Mouse (Mus musculus) MN1 (cell line): ENCODE data around the gene Vegfa.

Experiments used
- DNase-seq: peaks from one replicate; pipeline ENCODE4 v3.0.0-alpha.2; 2016; ENCODE audit warnings: low spot score

The Vegfa gene

DNA sequence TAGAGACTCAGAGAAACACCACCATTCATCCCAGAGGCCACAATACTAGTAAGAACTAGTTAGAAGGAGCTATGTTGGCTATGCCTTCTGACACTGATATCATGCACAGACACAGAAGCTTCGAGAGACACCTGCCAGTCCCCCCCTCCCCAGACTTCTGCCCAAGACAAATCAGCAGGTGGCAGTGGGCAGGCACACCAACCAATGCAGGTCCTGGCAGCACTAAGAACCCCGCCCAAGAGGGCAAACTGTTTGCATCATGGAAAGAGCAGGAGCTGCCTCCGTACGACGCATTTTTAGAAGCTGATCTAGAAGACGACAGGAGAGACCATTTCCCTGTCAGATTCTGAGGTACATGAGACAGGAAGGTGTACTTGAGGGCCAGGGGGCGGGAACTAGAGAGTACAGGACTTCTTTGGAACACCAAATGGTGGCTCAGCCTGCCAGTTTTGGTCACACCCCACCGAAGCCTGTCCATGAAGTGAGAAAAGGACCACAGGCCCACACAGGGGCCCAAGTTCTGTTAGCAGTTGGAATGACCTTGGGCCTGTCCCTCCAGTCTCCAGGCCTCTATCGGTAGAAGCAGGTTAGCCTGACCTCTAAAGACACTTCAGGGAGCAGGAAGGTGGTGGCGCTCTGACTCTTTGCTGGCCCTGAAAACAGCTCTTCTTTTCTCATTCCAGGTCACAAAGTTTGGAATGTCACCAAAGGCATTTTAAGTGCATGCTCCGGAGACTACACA is 6.1 kb downstream of the Vegfa start:
- DNase-seq, result no peak

- no peak for DNase-seq
These were observed 7.0 kb downstream of the Vegfa start for GRCm38 (mm10) chr17:46025207-46025606.

- DNase-seq, result no peak
These were observed 8.0 kb downstream of the Vegfa start for GRCm38 (mm10) chr17:46024192-46024591.

DNA sequence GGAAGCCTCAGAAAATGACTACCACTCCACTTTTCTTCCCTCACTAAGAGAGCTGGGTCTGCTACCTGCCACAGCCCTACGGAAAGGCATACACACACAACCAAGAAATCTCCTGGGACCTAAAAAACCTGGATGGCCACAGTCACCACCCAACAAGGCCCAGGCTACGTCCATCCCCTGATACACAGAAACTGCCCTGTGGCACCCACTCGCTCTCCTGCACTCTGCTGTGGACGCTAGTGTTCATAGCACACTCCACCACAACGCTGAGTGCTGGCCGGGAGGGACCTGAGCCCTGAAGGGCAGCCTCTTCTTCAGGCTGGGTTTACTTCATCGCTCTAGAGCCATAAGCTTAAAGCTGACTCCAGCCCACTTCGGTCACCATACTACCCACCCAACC is 8.6 kb downstream of the Vegfa start:
- DNase-seq, result no peak

GRCm38 (mm10) chr17:46022934-46023333 is 9.2 kb downstream of the Vegfa start:
- no peak for DNase-seq

GRCm38 (mm10) chr17:46022427-46022826 is 9.7 kb downstream of the Vegfa start:
- DNase-seq, result no peak

DNA sequence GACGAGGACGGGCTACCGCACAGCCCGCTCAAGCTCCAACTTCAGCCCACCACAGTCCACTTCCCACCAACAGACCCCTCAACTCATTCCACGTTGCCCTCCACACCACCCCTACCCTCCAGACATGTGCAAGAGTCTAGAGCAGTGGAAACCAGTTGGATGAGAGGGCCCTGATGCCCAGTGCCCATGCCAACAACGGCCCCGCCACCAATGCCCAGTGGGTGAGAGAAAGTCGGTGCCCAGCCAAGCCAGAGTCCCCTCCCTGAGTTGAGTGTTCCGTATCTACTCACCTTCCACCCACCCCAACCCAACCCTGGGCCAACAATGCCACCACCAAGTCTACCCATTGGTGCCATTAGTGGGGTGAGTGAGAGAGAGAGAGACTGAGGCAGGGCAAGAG is 10.4 kb downstream of the Vegfa start:
- DNase-seq, result no peak

GRCm38 (mm10) chr17:46021173-46021572 is 11.0 kb downstream of the Vegfa start:
- DNase-seq, result no peak

GRCm38 (mm10) chr17:46020579-46020978 is 11.6 kb downstream of the Vegfa start:
- no peak for DNase-seq

DNA sequence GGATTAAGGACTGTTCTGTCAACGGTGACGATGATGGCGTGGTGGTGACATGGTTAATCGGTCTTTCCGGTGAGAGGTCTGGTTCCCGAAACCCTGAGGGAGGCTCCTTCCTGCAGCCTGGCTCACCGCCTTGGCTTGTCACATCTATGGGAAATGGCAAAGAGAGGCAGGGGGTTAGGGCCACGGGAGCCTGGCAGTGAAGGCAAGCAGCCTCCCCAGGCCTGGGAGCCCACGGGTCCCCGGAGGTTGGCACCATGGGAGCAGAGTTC is 13.5 kb downstream of the Vegfa start:
- no peak for DNase-seq

- DNase-seq, result no peak
These were observed 14.0 kb downstream of the Vegfa start for GRCm38 (mm10) chr17:46017946-46018735.

GRCm38 (mm10) chr17:46016617-46017016 is 15.6 kb downstream of the Vegfa start:
- DNase-seq, result no peak

- DNase-seq, result no peak
These were observed 16.2 kb downstream of the Vegfa start for GRCm38 (mm10) chr17:46015967-46016366.

- no peak for DNase-seq
These were observed 17.2 kb downstream of the Vegfa start for GRCm38 (mm10) chr17:46014935-46015334.

DNA sequence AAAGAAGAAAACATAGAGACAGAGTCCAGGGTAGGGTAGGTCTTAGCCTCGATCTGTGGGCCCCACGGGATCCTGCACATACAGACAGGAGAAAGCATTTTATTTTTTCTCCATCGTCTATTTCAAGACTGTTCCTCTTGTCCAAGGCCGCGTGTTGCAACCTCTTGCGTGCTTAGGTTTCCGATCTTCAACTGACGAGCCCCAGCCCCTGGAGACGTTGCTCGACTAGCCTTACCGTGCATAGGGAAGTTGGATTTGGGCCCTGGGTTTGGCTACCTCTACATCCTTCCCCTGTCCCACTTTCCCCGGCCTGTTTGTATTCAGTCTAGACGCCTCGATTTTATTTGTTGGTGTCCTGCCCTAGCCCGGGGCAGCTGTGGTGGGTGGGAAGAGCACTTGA is 18.6 kb downstream of the Vegfa start:
- no peak for DNase-seq

DNA sequence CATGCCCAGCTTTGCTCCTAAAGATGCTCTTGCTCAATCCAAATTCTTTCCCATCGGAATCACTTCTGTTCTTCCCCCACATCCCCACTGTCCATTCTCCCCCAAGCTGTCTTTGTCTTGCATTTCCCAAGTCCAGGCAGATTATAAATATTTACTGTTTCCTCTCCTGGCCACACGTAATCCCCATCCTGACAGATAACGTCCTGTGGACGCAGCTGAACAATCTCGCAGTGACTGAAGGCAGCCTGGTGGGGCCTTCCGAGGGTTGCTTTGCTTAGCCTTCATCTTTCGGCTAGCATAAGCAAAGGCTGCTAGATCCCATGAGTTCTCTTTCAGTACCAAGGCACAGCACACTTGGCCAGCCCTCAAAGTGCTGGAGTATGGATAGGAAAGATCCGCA is 20.0 kb downstream of the Vegfa start:
- DNase-seq, result no peak

DNA sequence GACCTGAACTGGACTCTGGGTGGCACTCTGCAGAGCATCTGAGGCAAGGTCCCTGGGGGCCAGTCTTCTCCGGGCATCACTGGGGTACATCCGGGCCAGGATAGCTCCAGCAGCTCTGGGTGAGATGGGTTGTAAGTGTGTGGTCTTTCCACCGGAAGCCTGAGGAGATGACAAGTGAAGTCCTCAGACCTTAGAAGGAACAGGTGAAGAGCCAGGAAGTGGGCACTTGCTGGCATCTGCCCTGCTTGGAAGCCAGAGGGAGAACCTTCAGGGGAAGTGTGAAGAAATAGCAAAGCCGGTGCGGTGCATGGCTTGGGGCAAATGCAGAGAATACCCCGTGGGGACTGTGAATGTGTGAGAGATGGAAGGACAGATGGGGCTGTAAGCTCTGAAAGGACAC is 21.7 kb downstream of the Vegfa start:
- no peak for DNase-seq

DNA sequence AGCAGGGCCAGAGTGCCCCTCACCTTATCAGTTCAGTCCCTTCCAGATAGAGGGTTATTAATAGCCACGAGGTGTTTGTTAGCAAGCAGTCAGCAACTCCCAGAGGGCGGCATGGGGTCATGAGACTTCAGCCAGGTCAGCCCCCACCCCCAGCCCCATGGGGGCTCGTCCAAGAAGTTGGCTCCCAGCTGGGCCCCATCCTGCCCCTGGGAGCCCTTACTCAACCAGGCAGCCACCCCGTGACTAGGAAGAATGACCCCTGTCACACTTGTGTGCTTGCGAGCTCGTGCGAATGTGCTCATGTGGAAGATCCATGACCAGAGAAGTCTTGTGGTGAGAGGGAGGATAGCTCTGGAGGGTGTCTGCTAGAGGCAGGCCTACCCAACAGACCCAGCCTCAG is 23.0 kb downstream of the Vegfa start:
- DNase-seq, result no peak

DNA sequence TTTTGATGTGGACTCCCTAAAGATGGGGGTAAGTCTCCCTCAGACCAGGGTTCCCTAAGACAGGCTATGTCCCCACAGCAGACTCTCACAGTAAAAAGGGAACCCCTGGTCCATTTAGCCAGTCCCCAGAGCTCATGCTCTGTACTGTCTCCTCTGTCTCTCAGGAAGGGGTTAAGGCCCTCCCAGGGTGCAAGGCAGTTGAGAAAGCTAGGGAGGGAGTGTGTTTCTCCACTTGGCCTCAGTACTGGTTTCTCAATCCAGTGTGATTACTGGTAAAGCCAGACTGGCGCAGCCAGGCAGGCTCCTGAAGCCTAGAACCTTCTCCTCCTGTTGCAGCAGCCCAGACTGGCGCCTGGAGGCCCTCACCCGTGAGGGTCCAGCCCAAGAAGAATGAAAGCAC is 26.7 kb downstream of the Vegfa start:
- no peak for DNase-seq

- no peak for DNase-seq
These were observed 27.7 kb downstream of the Vegfa start for GRCm38 (mm10) chr17:46004482-46004881.

DNA sequence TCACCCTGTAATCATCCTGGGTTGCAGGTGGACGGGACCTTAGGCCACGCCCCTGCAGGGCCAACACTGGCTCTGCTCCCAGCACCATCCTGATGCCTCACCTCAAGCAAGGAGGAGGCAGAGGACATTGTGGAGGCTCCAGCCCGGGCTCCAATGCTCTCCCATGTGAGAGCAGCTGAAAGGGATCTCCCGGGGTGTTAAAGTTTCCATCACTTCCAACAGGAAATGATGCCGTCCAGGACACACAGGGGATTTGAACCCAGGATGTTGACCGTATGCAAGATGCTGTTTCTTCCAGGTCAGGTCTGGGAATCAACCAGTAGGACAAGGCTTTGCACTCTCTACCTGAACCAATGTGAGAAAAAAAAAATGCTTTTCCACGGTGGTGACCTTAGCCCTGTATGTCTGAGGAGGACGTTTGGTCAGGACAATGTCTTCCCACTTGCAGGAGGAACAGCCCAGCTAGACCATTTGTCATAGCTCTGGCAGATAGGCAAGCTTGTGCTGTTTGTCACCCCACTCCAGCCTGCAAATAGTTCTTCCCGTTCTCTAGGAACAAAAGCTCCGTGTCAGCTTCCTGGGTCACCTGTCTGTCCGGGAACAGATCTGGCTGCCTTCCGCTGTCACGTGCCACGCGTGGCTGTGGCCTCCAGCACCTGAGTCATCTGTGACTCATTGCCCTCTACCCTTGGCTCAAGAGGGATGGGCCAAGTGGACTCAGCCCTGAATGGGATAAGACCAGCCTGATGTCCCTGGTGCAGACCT is 28.3 kb downstream of the Vegfa start:
- DNase-seq, result peak; percentile 58

- DNase-seq, result no peak
These were observed 32.7 kb downstream of the Vegfa start for GRCm38 (mm10) chr17:45999366-45999940.

GRCm38 (mm10) chr17:45998363-45998762 is 33.8 kb downstream of the Vegfa start:
- no peak for DNase-seq
